Mouse (Mus musculus): ENCODE data around the gene Eral1. TPM values are rescaled to one million over a fixed set of nuclear protein-coding genes. Genes with fewer than 3 reads are reported as not detected.
A peak's percentile ranks its signal among the peaks of the same experiment; 100 is the strongest.

Eral1 gene
- polyA plus RNA-seq (2016; fragmentation: Nextera tagmentation; extraction: Ambion mirVana): 33.7 and 35.9 TPM in 2 replicates

DNA sequence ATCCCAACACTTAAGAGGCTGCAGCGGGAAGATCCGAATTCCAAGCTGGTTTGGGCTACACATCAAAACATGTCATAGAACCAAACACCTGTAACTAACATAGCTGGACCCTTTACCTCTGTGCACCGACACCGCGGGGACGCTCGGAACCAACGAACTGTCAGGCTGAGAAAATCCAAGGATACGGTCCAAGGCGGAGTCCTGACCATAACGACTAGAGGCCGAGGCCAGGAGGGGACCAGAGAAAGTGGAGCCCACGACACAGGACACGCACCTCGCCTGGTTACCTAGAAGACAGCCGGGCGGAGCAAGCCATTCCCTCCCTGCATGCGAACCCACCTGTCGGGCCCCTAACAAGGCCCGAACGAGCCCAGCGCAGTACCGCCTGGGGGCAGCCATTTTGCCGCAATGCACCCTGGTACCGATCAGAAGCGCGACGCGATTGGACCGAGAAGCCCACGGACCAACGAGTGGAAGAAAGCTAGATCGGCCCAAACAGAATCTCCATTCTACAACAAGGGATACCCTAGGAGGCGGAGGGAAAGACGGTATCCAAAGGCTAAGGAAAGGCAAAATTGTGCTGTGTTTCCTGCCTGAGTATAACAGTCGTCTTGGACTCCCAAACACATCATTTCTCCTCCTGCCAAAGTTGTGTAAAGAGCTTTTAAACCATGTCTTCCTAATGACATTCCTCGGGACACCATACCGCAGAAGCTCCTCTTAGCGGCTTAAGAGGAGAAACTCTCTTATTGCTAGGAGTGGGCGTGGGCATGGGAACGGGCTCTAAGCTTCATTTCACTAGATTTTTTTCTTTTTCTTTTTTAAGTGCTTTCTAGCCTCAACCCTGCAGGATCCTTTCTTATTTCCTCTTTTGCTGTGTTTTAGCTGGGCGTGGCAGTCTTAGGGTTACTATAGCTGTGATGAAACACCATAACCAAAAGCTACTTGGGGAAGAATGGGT, at the start of gene Eral1:
Gene Eral1, minus strand, starts transcription at position 423 of the 961 bp plus-strand sequence.
- peak; percentile 87 for ATAC-seq (ENCODE audit: insufficient number of reproducible peaks, insufficient read depth, low FRiP score, low TSS enrichment)
- 0 out of 2 replicates have a peak, but pooled peaks cover 7% of the 10 kb centered on the region for H3K4me1 ChIP-seq
- peak within 1 kb of the TSS; percentile 74 for H3K4me2 ChIP-seq (replicated peaks)
- 2% methylated on average over 42 of the region's 42 CpGs for WGBS
- peak within 1 kb of the TSS; percentile 92 for H3K4me3 ChIP-seq
- no peaks in the 10 kb centered on the region for H3K9me3 ChIP-seq
- H3K36me3 ChIP-seq: peaks cover 26% of the 10 kb centered on the region
- H3K27ac ChIP-seq: peak within 1 kb of the TSS; percentile 36; the same call in 1 of the 2 replicates
- no peaks in the 10 kb centered on the region for H3K27me3 ChIP-seq
- peak within 1 kb of the TSS; percentile 75 for H3K9ac ChIP-seq

DNA sequence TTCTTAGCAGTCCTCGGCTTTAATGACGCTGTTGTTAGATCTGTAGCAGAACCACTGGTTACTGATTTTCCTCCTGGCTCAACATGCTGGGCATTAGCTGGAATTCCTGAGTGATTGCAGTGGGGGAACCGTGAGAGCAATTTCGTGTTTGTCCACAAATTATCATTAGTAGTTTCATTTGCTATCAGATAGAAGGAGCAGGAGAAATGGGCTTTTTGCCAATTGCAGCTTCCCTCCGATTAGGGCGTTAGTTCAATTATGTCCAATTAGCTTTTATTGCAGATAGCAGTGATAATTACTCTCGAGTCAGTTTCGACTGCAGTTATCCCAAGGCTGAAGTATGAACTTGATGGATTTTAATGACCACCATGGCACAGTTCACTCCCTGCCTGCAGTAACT, 49.3 kb upstream of the Eral1 start:
- Histone ChIP-seq H3K9ac (no peak overlapping the region), H3K27me3 (no peaks in the 10 kb centered on the region), H3K4me2 (replicated peaks) (no peak overlapping the region), H3K36me3 (no peaks in the 10 kb centered on the region), H3K4me1 (peaks cover 3% of the 10 kb centered on the region; the same call in 1 of the 2 replicates), H3K27ac (no peak overlapping the region), H3K9me3 (no peaks in the 10 kb centered on the region), H3K4me3 (no peak overlapping the region)
- WGBS: 72% methylated on average over 8 of the region's 8 CpGs
- ATAC-seq (ENCODE audit: insufficient number of reproducible peaks, insufficient read depth, low FRiP score, low TSS enrichment): no peak

DNA sequence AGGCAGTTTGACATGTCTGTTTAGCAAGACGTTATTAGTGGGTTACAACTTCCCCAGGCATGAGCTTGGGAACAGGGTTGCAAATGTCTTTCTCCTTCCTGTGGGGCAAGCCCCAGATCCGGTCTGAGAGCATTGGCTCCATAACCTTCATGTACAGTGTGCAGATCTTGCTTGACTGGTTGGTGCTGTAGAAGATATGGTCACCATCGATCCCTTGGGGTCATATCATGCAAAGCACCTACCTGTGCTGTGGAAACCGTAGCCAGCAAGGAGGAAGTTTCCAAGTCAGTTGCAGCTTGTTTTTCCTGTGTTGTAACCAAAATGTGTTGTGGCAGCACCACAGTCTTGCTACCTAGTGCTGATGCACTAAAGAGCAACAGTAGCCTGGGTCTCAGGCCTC, 46.6 kb upstream of the Eral1 start:
- no peak for ATAC-seq (ENCODE audit: insufficient number of reproducible peaks, insufficient read depth, low FRiP score, low TSS enrichment)
- WGBS: 74% methylated on average over 4 of the region's 4 CpGs
- Histone ChIP-seq H3K9me3 (no peaks in the 10 kb centered on the region), H3K9ac (no peak overlapping the region), H3K4me3 (no peak overlapping the region), H3K27ac (no peak overlapping the region), H3K4me2 (replicated peaks) (no peak overlapping the region), H3K4me1 (peaks cover 3% of the 10 kb centered on the region; the same call in 1 of the 2 replicates), H3K36me3 (no peaks in the 10 kb centered on the region), H3K27me3 (no peaks in the 10 kb centered on the region)

DNA sequence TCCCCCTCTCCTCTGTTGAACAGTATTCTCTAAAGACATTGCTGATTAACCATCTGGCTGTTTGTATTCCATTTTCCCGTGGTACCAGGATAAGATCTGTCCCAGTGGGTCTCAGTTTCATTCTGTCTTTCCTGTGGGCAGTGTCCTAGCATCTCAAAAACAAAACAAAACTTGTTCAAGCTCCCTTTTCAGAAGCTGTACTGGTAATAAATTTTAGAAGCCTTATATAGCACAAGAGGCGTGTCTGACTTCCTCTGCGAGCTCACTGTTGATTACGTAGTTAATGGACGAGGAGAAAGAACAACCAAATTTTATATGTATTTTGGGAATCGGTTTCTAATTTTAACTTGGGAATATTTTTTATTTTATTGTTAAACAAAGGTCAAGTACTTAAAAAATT, 45.5 kb upstream of the Eral1 start:
- WGBS: 78% methylated on average over 6 of the region's 6 CpGs
- H3K27ac ChIP-seq: no peak overlapping the region
- no peak for ATAC-seq (ENCODE audit: insufficient number of reproducible peaks, insufficient read depth, low FRiP score, low TSS enrichment)

DNA sequence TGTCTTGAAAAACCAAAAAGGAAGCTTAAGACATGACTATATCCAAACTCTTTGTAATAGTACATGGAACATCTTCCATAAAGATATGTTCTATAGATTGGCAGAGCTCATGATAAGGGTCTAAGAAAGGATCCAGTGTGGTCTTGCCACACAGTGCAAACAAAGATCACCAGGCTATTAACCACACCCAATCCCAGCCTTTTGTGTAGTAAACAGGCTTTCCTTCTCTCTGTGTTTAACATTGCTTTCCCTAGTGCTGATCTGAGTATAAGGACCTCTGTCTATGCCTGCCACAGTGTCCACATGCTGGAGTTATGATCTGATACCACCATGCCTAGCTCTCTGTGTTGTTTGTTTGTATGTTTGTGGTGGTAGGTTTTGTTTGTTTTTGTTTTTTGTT, 43.6 kb upstream of the Eral1 start:
- no peaks in the 10 kb centered on the region for H3K27me3 ChIP-seq
- H3K4me2 ChIP-seq (replicated peaks): no peak overlapping the region
- no peak overlapping the region for H3K27ac ChIP-seq
- H3K36me3 ChIP-seq: no peaks in the 10 kb centered on the region
- H3K9ac ChIP-seq: no peak overlapping the region
- H3K4me1 ChIP-seq: peaks cover 8% of the 10 kb centered on the region; the same call in 1 of the 2 replicates
- no peak overlapping the region for H3K4me3 ChIP-seq
- ATAC-seq (ENCODE audit: insufficient number of reproducible peaks, insufficient read depth, low FRiP score, low TSS enrichment): no peak
- no peaks in the 10 kb centered on the region for H3K9me3 ChIP-seq

More for the DNA sequence above, 45.5 kb upstream of the Eral1 start:
- no peaks in the 10 kb centered on the region for H3K27me3 ChIP-seq
- no peaks in the 10 kb centered on the region for H3K9me3 ChIP-seq
- no peak overlapping the region for H3K9ac ChIP-seq
- no peak overlapping the region for H3K4me3 ChIP-seq
- peaks cover 3% of the 10 kb centered on the region; the same call in 1 of the 2 replicates for H3K4me1 ChIP-seq
- no peaks in the 10 kb centered on the region for H3K36me3 ChIP-seq
- no peak overlapping the region for H3K4me2 ChIP-seq (replicated peaks)

DNA sequence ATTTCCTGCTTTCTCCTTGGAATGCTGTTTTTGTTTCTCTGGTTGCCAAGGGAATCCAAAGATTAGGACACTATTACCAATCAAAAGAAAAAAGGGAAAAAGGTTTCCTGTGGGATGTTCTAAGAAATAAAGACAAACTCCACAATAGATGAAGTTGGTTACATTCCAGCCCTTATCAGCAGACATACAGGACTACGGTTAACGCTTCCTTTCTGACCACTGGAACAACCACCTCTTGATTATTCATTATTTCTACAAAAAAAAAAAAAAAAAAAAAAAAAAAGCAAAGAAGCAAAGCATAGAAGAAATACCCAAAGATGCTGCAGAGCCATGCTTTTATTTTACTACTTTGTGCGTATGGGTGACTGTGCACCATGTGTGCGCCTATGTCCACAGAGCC, 42.6 kb upstream of the Eral1 start:
- H3K27ac ChIP-seq: no peak overlapping the region
- WGBS: 98% methylated on average over 4 of the region's 4 CpGs
- H3K4me1 ChIP-seq: peaks cover 10% of the 10 kb centered on the region; the same call in 1 of the 2 replicates
- H3K36me3 ChIP-seq: no peaks in the 10 kb centered on the region
- no peaks in the 10 kb centered on the region for H3K9me3 ChIP-seq
- H3K4me3 ChIP-seq: no peak overlapping the region
- ATAC-seq (ENCODE audit: insufficient number of reproducible peaks, insufficient read depth, low FRiP score, low TSS enrichment): no peak
- no peak overlapping the region for H3K4me2 ChIP-seq (replicated peaks)
- H3K27me3 ChIP-seq: no peaks in the 10 kb centered on the region
- no peak overlapping the region for H3K9ac ChIP-seq

DNA sequence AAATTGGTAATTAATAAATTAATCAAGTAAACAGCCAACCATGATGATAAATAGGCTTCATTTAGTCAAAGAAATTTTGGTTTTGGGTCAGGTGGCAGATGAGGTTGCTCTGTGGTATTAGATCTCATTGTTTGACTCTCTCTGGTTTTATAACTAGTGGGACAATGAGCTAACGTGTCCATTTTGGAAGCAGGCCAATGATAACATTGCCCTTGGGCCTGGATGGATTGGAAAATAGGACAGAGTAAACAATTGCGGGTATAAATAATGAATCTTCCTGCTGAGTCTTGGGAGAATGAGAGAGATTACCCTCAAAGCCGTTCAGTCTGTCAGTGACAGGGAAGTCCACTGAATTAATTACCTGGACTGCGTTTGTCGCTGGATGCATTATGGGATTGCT, 41.0 kb upstream of the Eral1 start:
- Histone ChIP-seq H3K4me2 (replicated peaks) (no peak overlapping the region), H3K4me1 (peaks cover 17% of the 10 kb centered on the region), H3K4me3 (no peak overlapping the region), H3K36me3 (no peaks in the 10 kb centered on the region), H3K9me3 (no peaks in the 10 kb centered on the region), H3K27ac (no peak overlapping the region), H3K9ac (no peak overlapping the region), H3K27me3 (no peaks in the 10 kb centered on the region)
- 78% methylated on average over 5 of the region's 5 CpGs for WGBS
- no peak for ATAC-seq (ENCODE audit: insufficient number of reproducible peaks, insufficient read depth, low FRiP score, low TSS enrichment)

DNA sequence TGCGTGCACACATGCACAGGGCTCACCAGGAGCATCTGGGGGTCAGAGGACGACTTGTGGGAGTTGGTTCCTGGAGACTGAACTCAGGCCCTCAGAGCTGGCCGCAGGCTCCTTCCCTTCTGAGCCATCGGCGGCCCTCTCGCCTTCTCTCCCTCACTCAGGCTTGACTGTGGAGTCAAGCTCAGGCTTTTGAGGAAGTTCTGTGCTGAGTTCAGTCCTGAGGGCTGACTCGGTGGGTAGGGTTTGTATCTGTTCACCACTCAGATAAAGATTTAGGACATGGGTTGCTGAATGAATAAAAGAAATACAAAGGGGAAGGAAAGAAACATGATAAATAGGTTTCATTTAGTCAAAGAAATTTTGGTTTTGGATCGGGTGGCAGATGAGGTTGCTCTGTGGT, 39.7 kb upstream of the Eral1 start:
- no peaks in the 10 kb centered on the region for H3K27me3 ChIP-seq
- H3K4me3 ChIP-seq: no peak overlapping the region
- H3K9ac ChIP-seq: no peak overlapping the region
- H3K9me3 ChIP-seq: no peaks in the 10 kb centered on the region
- no peaks in the 10 kb centered on the region for H3K36me3 ChIP-seq
- no peak for ATAC-seq (ENCODE audit: insufficient number of reproducible peaks, insufficient read depth, low FRiP score, low TSS enrichment)
- peaks cover 17% of the 10 kb centered on the region for H3K4me1 ChIP-seq
- 79% methylated on average over 8 of the region's 8 CpGs for WGBS
- no peak overlapping the region for H3K4me2 ChIP-seq (replicated peaks)
- no peak overlapping the region for H3K27ac ChIP-seq

DNA sequence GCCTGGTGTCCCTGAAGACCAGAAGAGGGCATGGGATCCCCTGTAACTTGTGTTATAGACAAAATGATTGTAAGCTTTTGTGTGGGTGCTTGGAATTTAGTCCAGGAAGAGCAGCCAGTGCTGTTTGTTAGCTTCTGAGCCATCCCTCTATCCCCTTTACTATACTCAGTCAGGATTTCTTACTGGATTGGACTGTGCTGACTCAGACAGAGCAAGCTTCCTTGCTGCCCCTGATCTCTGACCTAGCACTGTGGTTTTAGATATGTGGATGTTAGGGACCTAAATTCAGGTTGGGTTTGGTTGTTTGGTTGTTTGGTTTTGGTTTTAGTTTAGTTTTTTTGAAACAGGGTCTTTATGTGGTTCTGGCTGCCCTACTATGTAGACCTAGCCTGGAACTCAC, 38.3 kb upstream of the Eral1 start:
- ATAC-seq (ENCODE audit: insufficient number of reproducible peaks, insufficient read depth, low FRiP score, low TSS enrichment): no peak
- H3K36me3 ChIP-seq: no peaks in the 10 kb centered on the region
- no peaks in the 10 kb centered on the region for H3K27me3 ChIP-seq
- H3K4me2 ChIP-seq (replicated peaks): no peak overlapping the region
- peaks cover 21% of the 10 kb centered on the region for H3K4me1 ChIP-seq
- no peak overlapping the region for H3K27ac ChIP-seq
- H3K4me3 ChIP-seq: no peak overlapping the region
- no peak overlapping the region for H3K9ac ChIP-seq
- H3K9me3 ChIP-seq: no peaks in the 10 kb centered on the region

DNA sequence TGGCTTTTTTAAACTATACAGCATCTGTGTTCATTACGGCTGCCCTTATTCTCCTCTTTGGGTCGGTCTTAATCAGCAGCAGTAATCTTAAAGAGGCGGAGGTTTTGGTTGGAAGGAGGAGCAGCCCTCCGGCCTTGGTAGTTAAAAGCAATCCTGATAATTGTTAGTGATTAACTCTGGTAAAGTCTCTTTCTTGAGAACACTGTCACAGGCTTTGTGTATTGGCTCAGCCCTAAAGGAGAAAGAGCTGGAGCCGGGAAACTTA, 35.9 kb upstream of the Eral1 start:
- Histone ChIP-seq H3K27me3 (no peaks in the 10 kb centered on the region), H3K4me1 (peaks cover 21% of the 10 kb centered on the region), H3K4me3 (peak overlapping the region; percentile 75), H3K9me3 (no peaks in the 10 kb centered on the region), H3K9ac (peak overlapping the region; percentile 69), H3K27ac (peak overlapping the region; percentile 87), H3K36me3 (no peaks in the 10 kb centered on the region), H3K4me2 (replicated peaks) (peak overlapping the region; percentile 67)
- no peak for ATAC-seq (ENCODE audit: insufficient number of reproducible peaks, insufficient read depth, low FRiP score, low TSS enrichment)
- 5% methylated on average over 5 of the region's 5 CpGs for WGBS

DNA sequence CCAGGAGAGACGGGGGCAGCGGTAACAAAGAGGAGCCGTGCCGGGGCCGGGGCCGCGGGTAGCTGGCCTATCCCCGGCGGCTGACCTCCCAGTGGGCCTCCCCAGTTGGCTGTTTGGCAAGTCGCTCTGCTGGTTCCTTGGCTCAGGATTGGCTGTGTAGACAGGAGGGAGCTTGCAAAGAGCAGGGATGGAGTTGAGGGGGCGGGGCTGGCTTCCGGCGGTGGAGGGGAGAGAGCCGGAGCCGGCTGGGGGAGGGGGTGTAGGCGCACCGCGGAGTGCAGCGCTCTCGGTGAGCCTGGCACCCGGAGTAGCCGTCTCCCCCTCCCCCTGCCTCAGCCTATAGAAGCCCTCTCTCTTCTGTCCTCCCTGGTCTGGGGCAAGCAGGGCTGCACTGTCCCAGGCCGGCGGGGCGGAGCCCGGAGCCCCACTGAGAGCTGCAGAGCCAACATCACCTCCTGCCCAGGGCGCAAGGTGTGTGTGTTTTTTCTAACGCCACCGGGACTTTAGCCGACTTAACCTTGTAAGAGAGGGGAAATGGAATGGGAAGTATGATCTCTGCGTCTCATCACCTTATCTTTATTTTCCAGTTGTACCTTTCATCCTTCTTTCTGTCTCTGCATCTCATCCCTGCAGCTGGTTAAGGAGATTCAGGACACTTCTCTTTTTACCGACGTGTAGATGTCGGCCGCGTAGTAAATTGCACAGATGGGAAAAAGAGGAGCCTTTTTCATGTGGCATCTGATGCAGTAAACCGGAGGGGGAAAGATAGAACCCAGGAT, 35.4 kb upstream of the Eral1 start:
- peak overlapping the region; percentile 67 for H3K4me2 ChIP-seq (replicated peaks)
- peaks cover 21% of the 10 kb centered on the region for H3K4me1 ChIP-seq
- H3K36me3 ChIP-seq: no peaks in the 10 kb centered on the region
- H3K4me3 ChIP-seq: peak overlapping the region; percentile 75
- no peaks in the 10 kb centered on the region for H3K9me3 ChIP-seq
- ATAC-seq (ENCODE audit: insufficient number of reproducible peaks, insufficient read depth, low FRiP score, low TSS enrichment): peak; percentile 100
- peak overlapping the region; percentile 87 for H3K27ac ChIP-seq
- WGBS: under 1% methylated on average over 37 of the region's 37 CpGs
- H3K9ac ChIP-seq: peak overlapping the region; percentile 69
- no peaks in the 10 kb centered on the region for H3K27me3 ChIP-seq
